Mouse (Mus musculus) spleen, embryonic (tissue): ENCODE results near the gene Hivep3.

Source experiments
- CTCF ChIA-PET: fragments of 350-600 bp; sonication (Branson Sonifier 250); formaldehyde crosslinking; loops from one replicate; lab custom pipeline; 2022; lab: Charles Lee

Hivep3 gene

DNA sequence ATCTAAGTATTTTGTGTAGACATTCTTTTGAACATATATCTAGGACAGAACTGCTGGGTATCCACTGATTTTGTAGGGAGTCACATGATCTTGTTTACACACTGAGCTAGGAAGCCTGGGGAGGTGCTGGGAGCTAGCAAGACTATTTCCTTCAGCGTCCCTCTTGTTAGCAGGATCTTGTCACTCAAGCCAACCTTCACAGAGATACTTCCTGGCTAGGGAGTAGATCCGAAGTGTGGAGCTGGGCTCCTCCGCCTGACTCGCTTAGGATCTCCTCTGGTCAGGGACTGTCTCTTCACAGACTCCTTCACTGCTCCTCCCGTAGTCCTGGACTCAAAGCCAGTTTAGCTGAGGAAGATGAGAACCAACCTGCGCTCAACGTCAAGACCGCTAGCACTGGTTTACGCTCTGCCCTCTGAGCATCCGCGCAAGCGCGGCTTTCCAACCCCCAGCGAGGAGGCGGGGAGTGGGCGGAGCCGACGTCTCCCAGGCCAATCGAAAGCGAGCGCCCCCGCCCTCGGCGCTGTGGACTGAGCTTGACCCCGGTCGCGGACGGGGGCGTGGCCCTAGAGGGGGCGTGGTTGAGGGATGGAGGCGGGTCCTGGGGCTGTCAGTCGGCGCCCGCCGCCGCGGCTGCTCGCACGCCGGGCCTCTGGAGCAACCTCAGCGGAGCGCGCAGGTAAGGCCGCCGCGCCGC is at the start of gene Hivep3:
Gene Hivep3, plus strand, starts transcription at position 601 of the 697 bp plus-strand sequence.
- CTCF ChIA-PET, result interaction anchor here (0.6 kb wide), 2 partner anchors 241 to 544 kb away, joined by 3 to 5 read pairs; partner anchors contain the start of genes Ermap and Rimkla

DNA sequence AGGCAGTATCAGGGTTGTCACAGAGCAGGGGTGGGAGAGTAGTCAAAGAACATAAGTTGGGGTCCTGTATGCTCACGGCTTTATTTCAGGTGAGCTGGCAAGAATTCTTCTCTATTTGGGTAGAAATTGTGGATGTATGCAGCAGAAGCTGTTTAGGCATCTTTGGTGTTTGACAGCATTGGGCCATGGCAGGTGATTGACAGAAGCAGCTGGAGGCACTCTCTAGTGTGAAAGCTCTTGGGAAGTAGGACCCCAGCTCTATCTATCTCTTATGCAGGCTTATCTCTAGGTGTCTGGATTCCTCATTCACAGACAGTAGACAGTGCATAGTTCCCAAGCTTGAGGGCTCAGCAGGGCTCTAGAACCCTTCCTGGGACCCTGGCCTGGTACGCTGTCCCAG is 47.8 kb upstream of the Hivep3 start:
- CTCF ChIA-PET, result interaction anchor here (0.9 kb wide), 1 partner anchor 283 kb away, joined by 3 read pairs; no protein-coding TSS in a partner anchor

GRCm38 (mm10) chr4:119698339-119698738 is 35.2 kb upstream of the Hivep3 start:
- CTCF ChIA-PET, result no interaction called here

- CTCF ChIA-PET, result no interaction called here
Observed at GRCm38 (mm10) chr4:119701269-119701954, 32.2 kb upstream of the Hivep3 start.

- CTCF ChIA-PET, result no interaction called here
Observed at GRCm38 (mm10) chr4:119703965-119704364, 29.6 kb upstream of the Hivep3 start.

DNA sequence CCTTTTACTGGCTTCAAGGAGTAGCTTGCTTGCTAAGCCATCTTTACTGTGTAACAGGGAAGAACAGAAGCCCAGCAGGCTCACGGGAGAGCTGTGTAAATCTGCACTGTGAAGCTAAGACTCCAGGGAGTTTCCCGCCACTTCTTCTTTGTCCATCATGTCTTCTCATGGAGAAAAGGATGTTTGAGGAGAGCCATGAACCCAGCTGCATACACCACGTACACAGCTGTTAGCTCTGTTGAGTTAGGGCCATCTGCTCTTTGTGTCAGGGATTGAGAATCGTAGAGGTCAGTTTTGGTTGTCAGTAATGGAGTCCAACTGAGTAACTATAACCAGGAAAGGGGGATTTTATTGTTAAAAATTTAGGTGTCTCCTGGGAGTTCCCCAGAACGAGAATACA is 26.3 kb upstream of the Hivep3 start:
- CTCF ChIA-PET, result interaction anchor here (0.7 kb wide), 1 partner anchor 214 kb away, joined by 3 read pairs; no protein-coding TSS in a partner anchor

GRCm38 (mm10) chr4:119707751-119708150 is 25.8 kb upstream of the Hivep3 start:
- CTCF ChIA-PET, result no interaction called here

DNA sequence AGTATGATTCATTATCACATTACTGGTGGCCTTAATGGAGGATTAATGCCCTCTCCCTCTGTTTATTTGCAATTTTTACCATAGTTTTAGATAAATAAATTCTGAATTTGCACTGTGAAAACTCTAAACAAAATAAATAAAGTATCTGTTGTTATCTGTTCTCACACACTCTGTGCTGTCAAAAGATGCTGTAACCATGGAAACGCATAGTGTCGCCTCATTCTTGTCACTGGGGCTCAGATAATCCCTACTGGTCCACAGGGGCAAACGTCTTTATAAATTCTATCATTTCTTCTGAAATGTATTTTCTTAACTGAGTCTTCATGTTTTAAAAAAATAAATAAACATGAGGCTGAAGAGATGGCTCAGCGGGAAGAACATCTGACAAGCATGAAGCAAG is 23.4 kb upstream of the Hivep3 start:
- CTCF ChIA-PET, result no interaction called here

- CTCF ChIA-PET, result no interaction called here
Observed at GRCm38 (mm10) chr4:119717443-119717842, 16.1 kb upstream of the Hivep3 start.

DNA sequence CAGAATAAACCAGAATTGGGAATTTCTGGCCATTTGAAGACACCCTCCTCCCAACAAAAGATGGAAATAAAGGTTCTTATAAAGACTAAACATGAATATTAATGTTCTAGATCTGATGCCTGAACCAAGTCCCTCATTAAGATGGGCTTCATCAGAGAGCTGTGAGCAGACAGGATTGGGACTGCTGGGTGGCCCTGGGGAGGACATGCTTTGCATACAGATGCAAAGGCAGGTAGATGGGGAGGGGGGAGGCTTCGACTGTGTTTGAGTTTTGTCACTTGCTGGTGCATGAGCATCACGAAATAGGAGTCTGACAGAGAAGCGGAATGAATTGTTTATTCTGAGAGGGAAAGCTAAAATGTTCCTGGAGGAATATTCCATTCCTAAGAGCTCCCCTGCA is 12.1 kb upstream of the Hivep3 start:
- CTCF ChIA-PET, result no interaction called here

DNA sequence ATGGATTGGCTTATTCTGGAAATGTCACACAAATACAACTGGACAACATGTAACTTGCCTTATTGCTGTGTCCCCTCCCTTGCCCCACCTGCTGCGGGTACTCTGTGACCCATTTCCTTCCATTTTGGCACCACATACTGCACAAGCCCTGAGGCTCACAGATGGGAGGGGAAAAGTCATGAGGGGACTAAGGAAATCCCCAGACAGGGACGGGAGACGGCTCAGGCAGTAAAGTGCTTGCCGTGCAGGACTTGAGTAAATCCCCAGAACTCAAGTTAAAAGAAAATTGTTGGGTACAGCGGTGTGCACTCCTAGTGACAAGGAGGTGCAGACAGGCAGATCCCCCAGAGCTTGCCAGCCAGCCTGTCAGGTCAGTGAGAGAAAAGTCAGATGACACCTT is 7.5 kb upstream of the Hivep3 start:
- CTCF ChIA-PET, result no interaction called here

- CTCF ChIA-PET, result interaction anchor here (0.5 kb wide), 1 partner anchor 67 kb away, joined by 4 read pairs; no protein-coding TSS in a partner anchor
Observed at GRCm38 (mm10) chr4:119727871-119728270, 5.7 kb upstream of the Hivep3 start.

GRCm38 (mm10) chr4:119733942-119734341 is 358 bp downstream of the Hivep3 start:
- CTCF ChIA-PET, result interaction anchor here (0.6 kb wide), 1 partner anchor 242 kb away, joined by 5 read pairs; the partner anchor contains the start of gene Rimkla

GRCm38 (mm10) chr4:119734352-119734751 is 768 bp downstream of the Hivep3 start:
- CTCF ChIA-PET, result no interaction called here

GRCm38 (mm10) chr4:119738641-119739040 is 5.1 kb downstream of the Hivep3 start:
- CTCF ChIA-PET, result no interaction called here

- CTCF ChIA-PET, result interaction anchor here (0.5 kb wide), 1 partner anchor 540 kb away, joined by 3 read pairs; no protein-coding TSS in a partner anchor
Observed at GRCm38 (mm10) chr4:119739301-119740062, 5.9 kb downstream of the Hivep3 start.

GRCm38 (mm10) chr4:119748341-119748740 is 14.8 kb downstream of the Hivep3 start:
- CTCF ChIA-PET, result no interaction called here

- CTCF ChIA-PET, result no interaction called here
Observed at GRCm38 (mm10) chr4:119750157-119750556, 16.6 kb downstream of the Hivep3 start.

DNA sequence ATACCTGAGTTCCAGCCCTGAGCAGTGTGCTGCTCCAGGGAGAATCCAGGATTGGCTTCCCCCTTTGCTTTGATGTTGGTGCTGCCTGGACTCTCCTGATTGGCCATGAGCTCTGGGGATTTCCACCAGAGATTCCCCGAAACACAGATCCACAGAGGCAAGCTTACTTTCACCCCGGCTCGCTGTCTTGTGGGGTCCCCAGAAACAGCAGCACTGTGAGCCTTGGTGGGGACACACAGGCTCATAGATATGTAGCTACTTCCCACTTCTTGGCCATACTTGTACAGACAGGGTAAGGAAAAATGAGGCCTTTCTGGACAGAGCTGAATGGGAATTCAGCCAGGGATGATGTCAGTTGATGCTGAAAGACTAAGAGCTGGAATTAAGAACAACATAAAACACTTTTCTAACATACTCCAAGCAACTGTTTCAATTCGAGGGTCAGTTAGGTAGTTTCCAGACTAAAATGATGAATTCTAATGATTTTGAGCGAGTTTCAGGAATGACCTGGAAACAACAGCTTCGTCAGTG is 17.2 kb downstream of the Hivep3 start:
- CTCF ChIA-PET, result no interaction called here

DNA sequence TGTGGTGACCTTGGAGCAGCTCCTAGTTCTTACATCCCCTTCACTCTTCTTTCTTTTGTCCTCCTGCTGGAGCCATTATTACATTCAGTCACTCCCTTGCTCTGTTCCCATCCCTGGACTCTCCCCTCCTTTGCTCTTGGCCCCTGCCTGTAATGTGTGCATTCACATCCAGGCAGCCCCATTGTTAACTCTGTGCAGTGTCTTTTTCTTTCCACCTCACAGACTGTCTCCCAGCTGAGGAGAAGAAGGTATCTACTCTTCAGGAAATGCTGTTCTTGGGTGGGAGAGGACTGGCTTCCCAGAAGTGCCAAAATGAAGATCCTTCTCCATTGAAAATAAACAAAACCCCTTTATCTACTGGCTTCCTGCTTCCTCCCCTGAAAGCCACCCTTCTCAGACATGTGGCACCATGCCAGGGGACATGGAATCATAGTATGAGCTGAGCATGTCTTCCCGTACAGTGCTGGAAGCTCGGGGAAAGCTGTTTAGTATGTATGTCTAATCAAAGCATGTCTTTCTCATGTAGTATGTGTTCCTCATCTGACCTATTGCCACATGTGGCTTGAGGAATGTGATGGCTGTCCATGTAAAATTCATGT is 17.9 kb downstream of the Hivep3 start:
- CTCF ChIA-PET, result no interaction called here

DNA sequence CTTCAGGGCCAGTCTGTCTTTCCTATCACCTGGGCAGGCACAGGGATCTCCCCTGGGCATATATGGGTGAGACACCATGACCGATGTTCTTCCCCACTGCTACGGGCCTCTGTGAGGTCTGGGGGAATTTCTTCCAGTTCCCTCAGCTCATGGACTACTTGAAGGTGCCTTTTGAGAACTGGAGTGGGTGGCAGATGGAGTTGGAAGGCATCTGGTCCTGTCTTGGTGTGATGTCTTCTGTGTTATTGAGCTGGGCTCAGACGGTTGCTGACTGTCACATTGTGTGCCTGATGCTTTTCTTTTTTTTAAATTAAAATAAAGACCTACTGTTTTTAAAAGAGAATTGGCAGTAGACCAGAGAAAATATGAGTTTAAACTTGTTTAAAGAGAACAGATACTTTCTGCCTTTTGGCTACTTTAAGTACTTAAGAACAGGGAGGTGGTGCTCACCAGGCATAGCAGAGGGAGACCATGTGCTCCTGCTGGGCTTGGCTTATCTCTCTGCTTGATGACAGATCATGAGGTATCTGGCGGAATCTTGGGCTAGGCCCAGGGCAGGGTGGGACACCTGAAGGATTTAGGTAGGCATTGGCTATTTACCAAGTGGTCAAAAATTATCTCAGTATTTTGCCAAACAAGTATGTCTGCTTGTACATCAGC is 26.1 kb downstream of the Hivep3 start:
- CTCF ChIA-PET, result no interaction called here
